Mouse (Mus musculus): ENCODE measurements around the gene Tmem132a. TPM values are rescaled to one million over a fixed set of nuclear protein-coding genes. Genes with fewer than 3 reads are reported as not detected.

Gene Tmem132a
- polyA plus RNA-seq, 1 experiment from 2014 or later, result 130 TPM

DNA sequence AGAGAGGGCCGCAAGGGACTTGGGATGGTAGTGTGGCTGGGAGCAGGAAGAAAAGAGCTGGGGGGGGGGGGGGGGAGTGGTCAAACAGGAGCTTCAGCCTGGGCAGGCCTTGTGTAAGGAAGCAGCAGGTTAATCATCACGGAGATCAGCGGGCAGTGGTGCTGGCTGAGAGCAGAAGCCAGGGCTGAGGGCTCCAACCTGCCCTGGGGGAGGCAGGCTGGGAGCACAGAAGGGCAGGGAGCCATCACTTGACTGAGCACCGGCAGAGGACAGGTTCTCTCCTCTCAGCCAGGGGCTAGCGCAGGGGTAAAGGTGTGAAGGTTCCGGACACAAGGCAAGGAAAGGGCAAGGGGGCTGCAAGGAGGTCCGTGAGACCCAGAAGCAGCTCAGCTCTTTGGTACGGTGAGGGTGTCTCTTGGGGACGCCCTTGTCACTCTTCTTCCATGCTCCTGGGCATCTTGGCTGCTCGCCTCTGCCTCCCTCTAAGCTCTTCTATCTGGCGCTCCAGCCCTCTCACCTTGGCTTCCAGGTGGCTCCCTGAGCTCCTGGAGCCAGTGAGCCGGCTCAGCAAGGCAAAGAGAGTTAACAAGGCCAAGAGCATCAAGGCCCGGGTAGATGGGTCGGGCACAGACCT, 1.7 kb upstream of the Tmem132a start:
- H3K9ac ChIP-seq, result no peak overlapping the region
- 74% methylated on average over 14 of the region's 14 CpGs for WGBS
- no peaks in the 10 kb centered on the region for H3K9me3 ChIP-seq
- H3K4me2 ChIP-seq (replicated peaks), result no peak overlapping the region
- ATAC-seq (ENCODE audit: insufficient number of reproducible peaks, insufficient read depth, low FRiP score, low TSS enrichment), result no peak
- H3K27ac ChIP-seq, result no peak overlapping the region
- peaks cover 43% of the 10 kb centered on the region for H3K36me3 ChIP-seq
- no peaks in the 10 kb centered on the region for H3K27me3 ChIP-seq
- peaks cover 22% of the 10 kb centered on the region for H3K4me1 ChIP-seq
- H3K4me3 ChIP-seq, result no peak overlapping the region

DNA sequence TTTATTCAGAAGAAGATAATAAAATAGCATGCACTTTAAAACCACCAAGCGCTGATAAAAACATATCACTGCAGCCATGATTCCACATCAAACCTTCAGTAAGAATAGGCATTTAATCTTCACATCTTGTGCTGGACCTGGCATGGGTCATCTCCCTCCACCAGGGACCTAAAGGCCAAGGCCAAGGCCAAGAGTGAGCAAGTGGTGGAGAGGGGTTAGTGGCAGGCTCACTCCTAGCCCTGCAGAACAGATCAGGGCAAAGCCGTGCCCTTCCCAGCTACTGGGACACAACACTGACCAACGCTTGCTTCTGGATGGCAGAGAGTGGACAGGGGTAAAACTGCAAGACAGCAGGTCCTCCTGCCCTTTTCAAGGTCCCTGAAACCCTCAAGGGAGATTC, 936 bp upstream of the Tmem132a start:
- H3K4me2 ChIP-seq (replicated peaks), result no peak overlapping the region
- WGBS, result 84% methylated on average over 3 of the region's 3 CpGs
- peaks cover 50% of the 10 kb centered on the region for H3K36me3 ChIP-seq
- peaks cover 22% of the 10 kb centered on the region for H3K4me1 ChIP-seq
- ATAC-seq (ENCODE audit: insufficient number of reproducible peaks, insufficient read depth, low FRiP score, low TSS enrichment), result no peak
- H3K9me3 ChIP-seq, result no peaks in the 10 kb centered on the region
- H3K27ac ChIP-seq, result no peak overlapping the region
- H3K4me3 ChIP-seq, result no peak overlapping the region
- H3K27me3 ChIP-seq, result no peaks in the 10 kb centered on the region
- H3K9ac ChIP-seq, result no peak overlapping the region

DNA sequence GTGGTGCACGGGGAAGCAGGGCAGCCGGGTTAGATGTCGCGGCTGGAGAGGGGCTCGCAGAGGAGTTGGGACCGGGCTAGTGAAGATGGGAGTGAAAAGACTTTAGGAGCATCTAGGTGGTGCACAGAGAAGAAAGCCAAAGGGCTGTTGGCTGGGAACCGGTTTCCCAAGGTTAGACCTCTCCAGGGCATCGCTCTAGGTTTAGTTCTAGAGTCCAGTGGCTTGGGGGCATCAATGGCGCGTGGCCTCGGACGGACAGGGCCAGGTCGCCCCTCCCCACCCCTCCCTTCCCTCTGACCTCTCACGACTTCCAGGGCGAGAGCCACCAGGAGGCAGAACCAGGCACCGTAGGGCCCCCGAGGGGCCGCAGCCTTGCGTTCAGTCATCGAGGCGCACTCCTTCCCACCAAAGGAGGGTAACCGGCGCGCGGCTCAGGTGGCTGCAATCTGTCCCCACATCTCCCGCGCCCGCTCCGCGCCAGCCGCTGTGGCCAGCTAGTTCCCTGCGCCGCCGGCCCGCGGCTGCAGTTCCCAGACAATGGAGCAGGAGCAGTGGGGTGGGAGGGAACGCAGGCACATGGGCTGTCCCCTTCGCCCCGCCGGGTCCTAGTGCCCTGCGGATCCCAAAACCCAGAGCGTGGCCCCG, 377 bp downstream of the Tmem132a start:
- peak overlapping the region; percentile 86 for H3K9ac ChIP-seq

DNA sequence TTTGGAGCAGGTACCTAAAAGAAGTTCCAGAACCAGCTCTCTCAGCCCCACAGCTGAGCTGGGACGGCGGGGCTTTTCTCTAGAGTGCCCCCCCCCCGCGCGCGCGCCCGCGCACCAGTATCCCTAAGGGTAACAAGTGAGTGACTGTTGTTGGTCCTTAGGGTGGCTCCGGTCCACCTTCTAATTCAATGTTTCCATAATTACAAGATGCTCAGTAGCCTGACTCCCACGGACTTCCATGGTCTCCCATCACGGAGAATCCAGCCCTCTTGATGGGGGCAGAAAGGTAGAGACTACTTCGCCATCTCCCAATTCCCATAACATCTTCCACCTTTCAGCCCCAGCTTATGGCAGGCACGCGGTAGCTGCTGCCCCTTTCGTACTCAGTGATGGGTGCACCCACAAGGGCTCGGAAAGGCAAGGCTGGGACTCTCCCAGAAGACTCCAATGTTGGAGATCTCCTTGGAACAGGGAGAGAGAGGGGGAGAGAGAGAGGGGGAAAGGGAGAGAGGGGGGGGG, 1.1 kb downstream of the Tmem132a start:
- Histone ChIP-seq H3K36me3 (peaks cover 63% of the 10 kb centered on the region), H3K9me3 (no peaks in the 10 kb centered on the region), H3K9ac (peak overlapping the region; percentile 86), H3K27ac (peak overlapping the region; percentile 87; the same call in 1 of the 2 replicates), H3K4me1 (peaks cover 22% of the 10 kb centered on the region), H3K4me2 (replicated peaks) (peak overlapping the region; percentile 79), H3K4me3 (peak overlapping the region; percentile 80), H3K27me3 (no peaks in the 10 kb centered on the region)
- no peak for ATAC-seq (ENCODE audit: insufficient number of reproducible peaks, insufficient read depth, low FRiP score, low TSS enrichment)
- under 1% methylated on average over 17 of the region's 17 CpGs for WGBS

More for the DNA sequence above, 377 bp downstream of the Tmem132a start:
- ATAC-seq (ENCODE audit: insufficient number of reproducible peaks, insufficient read depth, low FRiP score, low TSS enrichment), result peak; percentile 88
- Histone ChIP-seq H3K27me3 (no peaks in the 10 kb centered on the region), H3K4me3 (peak overlapping the region; percentile 80), H3K36me3 (peaks cover 63% of the 10 kb centered on the region), H3K4me1 (peaks cover 22% of the 10 kb centered on the region), H3K9me3 (no peaks in the 10 kb centered on the region), H3K4me2 (replicated peaks) (peak overlapping the region; percentile 79), H3K27ac (peak overlapping the region; percentile 87)
- WGBS, result under 1% methylated on average over 43 of the region's 43 CpGs

DNA sequence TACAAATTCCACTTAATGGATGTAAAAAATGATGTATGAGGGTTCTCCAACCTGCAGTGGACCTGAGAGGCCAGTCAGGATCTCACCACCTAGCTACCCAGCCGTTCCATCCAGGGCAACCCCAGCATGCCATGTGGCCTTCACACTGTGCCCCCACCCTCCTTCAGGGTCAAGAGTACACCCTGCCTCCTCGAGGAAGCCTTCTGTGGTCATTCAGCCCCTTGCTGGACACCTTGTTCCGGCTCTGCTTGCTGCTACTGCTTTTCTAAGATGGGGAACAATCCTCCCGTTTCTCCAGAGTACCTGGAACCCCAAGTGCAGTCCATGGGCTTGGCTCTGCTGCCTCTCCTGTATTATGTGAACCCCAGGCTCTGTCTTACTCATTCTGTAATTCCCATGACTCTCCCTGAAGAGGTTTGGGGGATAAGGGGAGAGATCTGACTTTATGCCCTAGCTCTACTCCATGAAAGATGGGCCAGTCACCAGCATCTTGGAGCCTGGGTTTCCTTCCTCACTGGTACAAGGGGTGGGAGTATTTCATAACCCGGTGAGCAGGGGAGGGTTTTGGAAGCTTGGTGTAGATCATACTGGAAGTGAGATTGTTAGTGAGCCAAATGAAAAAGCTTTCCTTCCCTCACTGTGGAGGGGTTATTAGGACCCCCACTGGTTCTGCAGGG, 1.7 kb downstream of the Tmem132a start:
- Histone ChIP-seq H3K9me3 (no peaks in the 10 kb centered on the region), H3K27me3 (no peaks in the 10 kb centered on the region), H3K9ac (peak overlapping the region; percentile 86), H3K36me3 (peaks cover 63% of the 10 kb centered on the region), H3K4me1 (peaks cover 22% of the 10 kb centered on the region), H3K4me2 (replicated peaks) (peak overlapping the region; percentile 79), H3K4me3 (peak overlapping the region; percentile 80), H3K27ac (no peak overlapping the region)
- 22% methylated on average over 5 of the region's 5 CpGs for WGBS
- no peak for ATAC-seq (ENCODE audit: insufficient number of reproducible peaks, insufficient read depth, low FRiP score, low TSS enrichment)

DNA sequence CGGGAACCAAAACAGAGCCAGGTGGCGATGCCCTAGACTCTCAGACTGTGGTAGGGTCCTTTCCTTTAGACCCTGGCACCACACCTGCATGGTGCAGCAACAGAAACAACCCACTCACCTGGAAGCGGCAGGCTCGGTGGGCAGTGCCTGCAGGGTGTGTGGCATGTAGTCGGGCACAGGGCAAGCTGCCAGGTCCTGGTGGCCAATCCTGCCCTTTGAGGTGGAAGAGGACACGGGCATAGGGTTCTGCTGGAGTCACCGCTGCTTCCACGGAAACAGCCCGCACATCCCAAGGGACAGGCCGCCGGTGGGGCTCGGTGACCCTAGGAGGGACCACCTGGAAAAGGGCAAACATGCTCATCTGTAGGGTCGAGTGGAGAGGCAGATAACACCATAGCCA, 3.4 kb downstream of the Tmem132a start:
- Histone ChIP-seq H3K27me3 (no peaks in the 10 kb centered on the region), H3K9me3 (no peaks in the 10 kb centered on the region), H3K4me3 (no peak overlapping the region), H3K27ac (no peak overlapping the region), H3K36me3 (peaks cover 63% of the 10 kb centered on the region), H3K9ac (no peak overlapping the region), H3K4me2 (replicated peaks) (no peak overlapping the region), H3K4me1 (peaks cover 22% of the 10 kb centered on the region)
- no peak for ATAC-seq (ENCODE audit: insufficient number of reproducible peaks, insufficient read depth, low FRiP score, low TSS enrichment)
- WGBS, result 92% methylated on average over 13 of the region's 13 CpGs

DNA sequence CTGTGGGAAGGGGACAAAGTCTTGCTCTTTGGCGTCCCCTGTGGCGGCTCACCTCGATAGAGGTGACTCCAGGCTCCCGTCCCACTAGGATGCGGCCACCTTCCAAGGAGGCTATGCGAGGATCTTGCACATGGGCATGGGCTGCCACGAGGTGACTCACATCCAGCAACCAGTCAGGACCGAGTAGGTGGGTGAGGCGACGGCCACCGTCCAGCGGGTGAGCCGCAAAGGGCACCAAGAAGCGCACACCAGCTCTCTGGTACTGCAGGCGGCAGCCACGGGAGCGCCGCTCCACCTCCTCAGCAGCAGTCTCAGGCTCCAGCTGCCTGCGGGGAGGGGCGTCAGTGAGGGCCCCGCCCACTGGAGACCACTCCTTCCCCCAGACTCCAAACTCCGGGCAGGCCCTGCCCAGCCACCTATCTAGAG, 9.7 kb downstream of the Tmem132a start:
- H3K36me3 ChIP-seq, result peaks cover 93% of the 10 kb centered on the region
- no peaks in the 10 kb centered on the region for H3K4me1 ChIP-seq
- 45% methylated on average over 22 of the region's 22 CpGs for WGBS
- H3K4me3 ChIP-seq, result no peak overlapping the region
- H3K27me3 ChIP-seq, result no peaks in the 10 kb centered on the region
- no peaks in the 10 kb centered on the region for H3K9me3 ChIP-seq
- H3K9ac ChIP-seq, result no peak overlapping the region
- no peak overlapping the region for H3K4me2 ChIP-seq (replicated peaks)
- no peak overlapping the region for H3K27ac ChIP-seq
- no peak for ATAC-seq (ENCODE audit: insufficient number of reproducible peaks, insufficient read depth, low FRiP score, low TSS enrichment)

DNA sequence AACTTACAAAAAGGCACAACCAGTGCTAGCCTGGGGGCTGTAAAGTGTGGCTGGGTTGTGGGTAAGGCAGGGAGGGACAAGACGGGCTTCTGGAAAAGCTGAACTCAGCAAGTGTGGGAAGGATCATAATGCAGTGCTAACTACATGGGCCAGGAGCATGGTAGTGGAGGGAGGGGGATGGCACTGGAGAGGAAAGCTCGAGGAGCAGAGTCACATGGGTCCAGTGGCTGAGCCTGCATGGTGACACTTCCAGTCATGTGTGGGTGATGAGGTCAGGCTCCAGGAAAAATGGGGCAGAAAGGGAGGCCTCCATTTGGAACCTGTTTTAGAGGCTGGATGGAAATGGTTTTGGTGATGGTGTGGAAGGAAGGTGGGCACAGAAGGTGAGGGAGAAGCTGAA, 13.2 kb downstream of the Tmem132a start:
- Histone ChIP-seq H3K4me3 (no peak overlapping the region), H3K9ac (no peak overlapping the region), H3K9me3 (no peaks in the 10 kb centered on the region), H3K36me3 (peaks cover 57% of the 10 kb centered on the region), H3K4me2 (replicated peaks) (no peak overlapping the region), H3K4me1 (no peaks in the 10 kb centered on the region), H3K27ac (no peak overlapping the region), H3K27me3 (no peaks in the 10 kb centered on the region)
- no peak for ATAC-seq (ENCODE audit: insufficient number of reproducible peaks, insufficient read depth, low FRiP score, low TSS enrichment)
- WGBS, result 69% methylated on average over 2 of the region's 2 CpGs

DNA sequence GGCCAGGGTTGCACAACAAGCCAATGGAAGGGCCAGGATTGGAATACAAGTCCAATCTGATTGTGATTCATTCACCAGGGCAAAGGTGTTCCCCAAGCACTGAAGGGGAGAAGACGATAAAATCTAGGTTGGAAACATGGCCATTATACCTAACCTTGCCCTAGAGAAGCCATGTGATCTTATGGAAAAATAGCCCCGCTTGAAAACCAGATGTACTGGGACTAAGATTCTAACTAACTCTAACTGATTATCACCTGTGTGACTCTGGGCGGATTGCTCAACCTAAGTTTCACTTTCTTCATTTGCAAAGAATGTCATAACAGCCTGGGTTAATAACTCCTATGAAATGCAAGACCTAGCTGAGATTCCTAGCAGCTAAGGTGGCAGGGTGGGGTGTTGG, 14.3 kb downstream of the Tmem132a start:
- H3K9me3 ChIP-seq, result no peaks in the 10 kb centered on the region
- no peak overlapping the region for H3K4me2 ChIP-seq (replicated peaks)
- no peaks in the 10 kb centered on the region for H3K4me1 ChIP-seq
- 84% methylated on average over 3 of the region's 3 CpGs for WGBS
- no peak overlapping the region for H3K27ac ChIP-seq
- no peak for ATAC-seq (ENCODE audit: insufficient number of reproducible peaks, insufficient read depth, low FRiP score, low TSS enrichment)
- H3K36me3 ChIP-seq, result peaks cover 47% of the 10 kb centered on the region
- H3K4me3 ChIP-seq, result no peak overlapping the region
- no peak overlapping the region for H3K9ac ChIP-seq
- no peaks in the 10 kb centered on the region for H3K27me3 ChIP-seq

DNA sequence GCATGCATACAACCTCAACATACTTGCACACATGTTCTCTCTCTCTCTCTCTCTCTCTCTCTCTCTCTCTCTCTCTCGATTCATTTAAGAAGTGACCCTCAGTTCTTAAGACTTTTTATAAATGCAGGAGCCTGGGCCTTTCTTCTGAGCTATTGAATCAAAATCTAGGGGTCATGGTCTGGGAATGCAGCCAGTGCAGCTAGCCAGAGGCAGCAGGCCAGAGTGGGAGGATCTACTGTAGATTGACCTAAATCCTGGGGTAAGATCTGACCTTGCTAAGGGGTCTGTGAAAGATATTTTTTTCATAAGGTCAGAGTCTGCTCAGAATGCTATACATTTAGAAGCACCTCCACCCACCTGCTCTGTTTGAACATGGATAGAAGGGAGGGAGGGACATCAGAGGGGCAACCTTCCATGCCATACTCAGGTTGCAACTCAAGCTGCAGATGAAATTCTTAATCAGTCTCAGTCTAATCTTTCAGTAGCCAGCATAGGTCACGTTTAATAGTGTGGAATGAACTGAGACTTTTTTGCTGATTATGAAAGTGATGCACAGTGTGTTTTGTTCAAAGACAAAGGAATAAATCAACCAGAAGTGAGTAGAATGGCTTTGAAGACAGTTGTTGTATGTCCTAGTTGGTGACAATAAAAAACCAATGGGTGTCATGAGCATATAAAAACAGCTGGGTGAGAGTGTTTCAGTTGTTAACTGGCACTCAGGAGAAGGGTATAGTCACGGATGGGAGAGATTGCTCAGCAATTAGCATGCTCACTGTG, 22.2 kb downstream of the Tmem132a start:
- no peak overlapping the region for H3K27ac ChIP-seq
- no peak overlapping the region for H3K4me3 ChIP-seq
- H3K27me3 ChIP-seq, result no peaks in the 10 kb centered on the region
- H3K9me3 ChIP-seq, result no peaks in the 10 kb centered on the region
- H3K4me1 ChIP-seq, result no peaks in the 10 kb centered on the region
- no peak overlapping the region for H3K9ac ChIP-seq
- 62% methylated on average over 3 of the region's 3 CpGs for WGBS
- no peak for ATAC-seq (ENCODE audit: insufficient number of reproducible peaks, insufficient read depth, low FRiP score, low TSS enrichment)
- no peak overlapping the region for H3K4me2 ChIP-seq (replicated peaks)
- no peaks in the 10 kb centered on the region for H3K36me3 ChIP-seq

DNA sequence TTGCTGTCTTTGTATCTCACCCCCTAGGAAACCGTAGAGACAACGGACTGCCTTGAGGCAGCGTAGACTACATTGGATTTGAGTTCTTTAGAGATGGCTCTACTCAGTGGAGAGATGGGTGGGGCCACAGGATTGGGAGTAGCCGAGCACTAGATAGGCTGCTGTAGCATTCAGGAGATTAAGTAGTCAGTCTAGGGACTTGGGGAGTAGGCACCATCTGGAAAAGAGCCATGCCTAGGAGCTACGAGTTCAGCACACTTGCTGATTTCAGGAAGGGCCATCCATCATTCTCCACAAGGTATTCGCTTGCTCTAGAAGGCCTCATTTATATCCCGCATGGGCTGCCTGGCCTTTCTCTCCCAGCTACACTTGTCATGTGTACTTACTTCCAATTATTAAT, 23.6 kb downstream of the Tmem132a start:
- H3K27me3 ChIP-seq, result no peaks in the 10 kb centered on the region
- H3K4me1 ChIP-seq, result peaks cover 5% of the 10 kb centered on the region; the same call in 1 of the 2 replicates
- H3K9ac ChIP-seq, result no peak overlapping the region
- no peak for ATAC-seq (ENCODE audit: insufficient number of reproducible peaks, insufficient read depth, low FRiP score, low TSS enrichment)
- no peak overlapping the region for H3K27ac ChIP-seq
- 74% methylated on average over 7 of the region's 7 CpGs for WGBS
- no peaks in the 10 kb centered on the region for H3K9me3 ChIP-seq
- no peak overlapping the region for H3K4me3 ChIP-seq
- no peaks in the 10 kb centered on the region for H3K36me3 ChIP-seq
- H3K4me2 ChIP-seq (replicated peaks), result no peak overlapping the region

Measured in embryonic facial prominence, embryonic 12.5 days (tissue).